Mouse (Mus musculus) heart, embryonic 16.5 days (tissue): ENCODE measurements at regions not wholly inside any gene's neighbourhood (a gene's known extent, or its start where the extent isn't known, plus 50 kb on each side); places are given as distances from the start of the nearest gene placed in this dataset.
A peak's percentile ranks its signal among the peaks of the same experiment; 100 is the strongest.

Experiments used
- ATAC-seq: fragments of 200-750 bp; cut with Nextera tagmentation; replicated peaks from 2 replicates; pipeline ENCODE4 v1.8.0; 2017; ENCODE audit warnings: moderate number of reproducible peaks; ENCODE audit not compliant: insufficient read depth, low FRiP score; ENCODE audit errors: extremely low read depth
- H3K27ac ChIP-seq: fragments of 300-500 bp; sonication (generic); 2 replicates; pipeline ENCODE4 v1.5.1; 2014; ENCODE audit warnings: mild to moderate bottlenecking, low read length, control low read depth, moderate library complexity
- H3K27me3 ChIP-seq: fragments of 300-500 bp; sonication (generic); 2 replicates; pipeline ENCODE4 v1.6.1; 2014; ENCODE audit warnings: low read length, mixed read lengths; ENCODE audit not compliant: control insufficient read depth, insufficient read depth
- H3K36me3 ChIP-seq: fragments of 300-500 bp; sonication (generic); 2 replicates; pipeline ENCODE4 v1.6.1; 2014; ENCODE audit not compliant: control insufficient read depth, insufficient read depth
- H3K4me1 ChIP-seq: fragments of 300-500 bp; sonication (generic); 2 replicates; pipeline ENCODE4 v1.6.1; 2014; ENCODE audit warnings: low read length, mixed read lengths; ENCODE audit not compliant: control insufficient read depth, insufficient read depth
- H3K4me2 ChIP-seq: fragments of 300-500 bp; sonication (generic); 2 replicates; pipeline ENCODE4 v1.6.1; 2014; ENCODE audit warnings: low read depth, mild to moderate bottlenecking, control low read depth, low read length
- H3K4me3 ChIP-seq: fragments of 300-500 bp; sonication (generic); 2 replicates; pipeline ENCODE4 v1.5.1; 2014; ENCODE audit warnings: mild to moderate bottlenecking, control low read depth, low read length
- H3K9ac ChIP-seq: fragments of 300-500 bp; sonication (generic); 2 replicates; pipeline ENCODE4 v1.6.1; 2014; ENCODE audit warnings: low read length, control low read depth
- H3K9me3 ChIP-seq: fragments of 300-500 bp; sonication (generic); replicated peaks from 2 replicates; pipeline ENCODE4 v1.6.1; 2016; ENCODE audit warnings: low read length; ENCODE audit not compliant: control insufficient read depth
- WGBS: fragments of 180-500 bp; shearing (Covaris S2); extraction: QIAGEN DNeasy Blood & Tissue Kit; methylation state at CpG from one replicate; pipeline ENCODE4 v1.1.7; 2014; 5-methylcytosine and 5-hydroxymethylcytosine counted together

GRCm38 (mm10) chr1:89003752-89004151, 66.5 kb upstream of the Sh3bp4 start:
- Histone ChIP-seq H3K9ac (no peak overlapping the region), H3K36me3 (no peaks in the 10 kb centered on the region), H3K4me1 (no peaks in the 10 kb centered on the region), H3K27ac (no peak overlapping the region), H3K9me3 (no peaks in the 10 kb centered on the region), H3K4me2 (no peak overlapping the region), H3K4me3 (no peak overlapping the region), H3K27me3 (no peaks in the 10 kb centered on the region)
- 69% methylated on average over 2 of the region's 2 CpGs for WGBS
- ATAC-seq, result no peak

- Histone ChIP-seq H3K4me3 (no peak overlapping the region), H3K27me3 (no peaks in the 10 kb centered on the region), H3K9ac (no peak overlapping the region), H3K9me3 (no peaks in the 10 kb centered on the region), H3K36me3 (no peaks in the 10 kb centered on the region), H3K27ac (no peak overlapping the region), H3K4me1 (no peaks in the 10 kb centered on the region), H3K4me2 (no peak overlapping the region)
- 89% methylated on average over 7 of the region's 7 CpGs for WGBS
- ATAC-seq, result no peak
Measured at GRCm38 (mm10) chr1:89007476-89007875, 62.7 kb upstream of the Sh3bp4 start.

GRCm38 (mm10) chr1:89010170-89010569, 60.0 kb upstream of the Sh3bp4 start:
- no peak overlapping the region for H3K4me2 ChIP-seq

GRCm38 (mm10) chr1:89011454-89011853, 58.8 kb upstream of the Sh3bp4 start:
- H3K27me3 ChIP-seq, result no peaks in the 10 kb centered on the region; the same call in 1 of the 2 replicates
- H3K4me3 ChIP-seq, result no peak overlapping the region
- 78% methylated on average over 7 of the region's 7 CpGs for WGBS
- no peak overlapping the region for H3K27ac ChIP-seq
- H3K36me3 ChIP-seq, result no peaks in the 10 kb centered on the region
- no peak overlapping the region for H3K9ac ChIP-seq
- H3K9me3 ChIP-seq, result no peaks in the 10 kb centered on the region
- ATAC-seq, result no peak
- no peak overlapping the region for H3K4me2 ChIP-seq
- peaks cover 4% of the 10 kb centered on the region for H3K4me1 ChIP-seq

More at GRCm38 (mm10) chr1:89010170-89010569, 60.0 kb upstream of the Sh3bp4 start:
- Histone ChIP-seq H3K9ac (no peak overlapping the region), H3K36me3 (no peaks in the 10 kb centered on the region), H3K9me3 (no peaks in the 10 kb centered on the region), H3K27me3 (no peaks in the 10 kb centered on the region; the same call in 1 of the 2 replicates), H3K4me1 (no peaks in the 10 kb centered on the region), H3K27ac (no peak overlapping the region), H3K4me3 (no peak overlapping the region)
- 66% methylated on average over 2 of the region's 2 CpGs for WGBS
- no peak for ATAC-seq

GRCm38 (mm10) chr1:89015385-89015784, 54.8 kb upstream of the Sh3bp4 start:
- ATAC-seq, result no peak
- peak overlapping the region; percentile 27; the same call in 1 of the 2 replicates for H3K4me2 ChIP-seq
- no peaks in the 10 kb centered on the region; the same call in 1 of the 2 replicates for H3K27me3 ChIP-seq
- H3K36me3 ChIP-seq, result no peaks in the 10 kb centered on the region
- no peak overlapping the region for H3K27ac ChIP-seq
- no peak overlapping the region for H3K4me3 ChIP-seq
- WGBS, result 36% methylated on average over 12 of the region's 12 CpGs
- H3K9me3 ChIP-seq, result no peaks in the 10 kb centered on the region
- H3K9ac ChIP-seq, result no peak overlapping the region
- peaks cover 4% of the 10 kb centered on the region for H3K4me1 ChIP-seq

GRCm38 (mm10) chr1:89015845-89016244, 54.4 kb upstream of the Sh3bp4 start:
- no peaks in the 10 kb centered on the region for H3K36me3 ChIP-seq
- WGBS, result 58% methylated on average over 10 of the region's 10 CpGs
- no peak overlapping the region for H3K9ac ChIP-seq
- no peaks in the 10 kb centered on the region; the same call in 1 of the 2 replicates for H3K27me3 ChIP-seq
- H3K9me3 ChIP-seq, result no peaks in the 10 kb centered on the region
- no peak overlapping the region for H3K27ac ChIP-seq
- H3K4me3 ChIP-seq, result no peak overlapping the region
- H3K4me2 ChIP-seq, result peak overlapping the region; percentile 27; the same call in 1 of the 2 replicates
- peaks cover 4% of the 10 kb centered on the region for H3K4me1 ChIP-seq
- no peak for ATAC-seq

GRCm38 (mm10) chr1:89019778-89020373, 50.3 kb upstream of the Sh3bp4 start:
- no peak for ATAC-seq
- H3K4me2 ChIP-seq, result no peak overlapping the region
- peaks cover 4% of the 10 kb centered on the region for H3K4me1 ChIP-seq
- H3K9ac ChIP-seq, result no peak overlapping the region
- H3K27me3 ChIP-seq, result no peaks in the 10 kb centered on the region
- H3K27ac ChIP-seq, result no peak overlapping the region
- H3K36me3 ChIP-seq, result no peaks in the 10 kb centered on the region
- no peaks in the 10 kb centered on the region for H3K9me3 ChIP-seq
- no peak overlapping the region for H3K4me3 ChIP-seq
- WGBS, result 88% methylated on average over 4 of the region's 4 CpGs
